Mouse (Mus musculus): ENCODE data around the gene Gm498. TPM values are rescaled to one million over a fixed set of nuclear protein-coding genes. Genes with fewer than 3 reads are reported as not detected.

Gm498 gene
- total RNA-seq, 2 experiments from 2014 or later, result not detected

DNA sequence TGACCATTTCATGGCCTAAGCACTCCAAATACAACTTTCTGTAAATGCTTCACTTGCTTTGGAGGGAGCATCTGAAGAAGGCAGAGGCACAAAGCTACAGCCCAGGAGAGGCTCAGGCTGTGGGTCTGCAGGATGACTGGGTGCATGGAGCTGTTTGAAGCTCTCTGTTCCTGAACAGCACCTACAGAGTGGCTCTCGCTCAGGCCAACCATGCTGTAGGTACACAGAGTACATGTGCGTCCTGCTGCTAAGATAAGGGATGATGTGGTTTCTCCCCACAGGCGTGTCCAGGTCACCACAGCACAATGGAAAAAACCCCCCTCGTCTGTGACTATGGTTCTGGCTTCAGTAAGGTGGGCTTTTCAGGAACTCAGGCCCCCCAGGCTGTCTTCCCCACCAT lies 2.2 kb downstream of the Gm498 start:
- intact Hi-C loops (cut with DNase I), result no loop called here
- no peak for DNase-seq (ENCODE audit: low spot score in 2 of 2)

DNA sequence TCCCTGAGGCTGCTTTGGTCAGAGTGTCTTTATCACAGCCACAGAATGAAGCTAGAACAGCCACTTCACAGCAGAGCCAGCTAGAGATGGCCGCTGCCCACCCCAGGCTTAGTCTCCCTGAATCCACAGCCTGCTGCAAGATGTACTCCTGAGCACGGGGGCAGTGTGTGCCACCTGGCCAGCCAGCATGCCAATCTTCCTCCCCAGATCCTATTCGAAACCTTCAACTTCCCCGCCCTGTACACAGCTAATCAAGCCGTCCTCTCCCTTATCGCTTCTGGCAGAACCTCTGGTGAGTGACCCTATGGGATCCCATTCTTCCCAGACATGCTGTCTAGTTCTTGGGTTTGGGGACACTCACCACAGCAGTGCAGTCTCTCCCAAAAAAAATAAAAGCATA lies 17.1 kb downstream of the Gm498 start:
- DNase-seq (ENCODE audit: low spot score in 2 of 2), result no peak
- intact Hi-C loops (cut with DNase I), result loop anchor here (10.0 kb wide), 1 partner anchor 49 kb away; no protein-coding TSS in a partner anchor

DNA sequence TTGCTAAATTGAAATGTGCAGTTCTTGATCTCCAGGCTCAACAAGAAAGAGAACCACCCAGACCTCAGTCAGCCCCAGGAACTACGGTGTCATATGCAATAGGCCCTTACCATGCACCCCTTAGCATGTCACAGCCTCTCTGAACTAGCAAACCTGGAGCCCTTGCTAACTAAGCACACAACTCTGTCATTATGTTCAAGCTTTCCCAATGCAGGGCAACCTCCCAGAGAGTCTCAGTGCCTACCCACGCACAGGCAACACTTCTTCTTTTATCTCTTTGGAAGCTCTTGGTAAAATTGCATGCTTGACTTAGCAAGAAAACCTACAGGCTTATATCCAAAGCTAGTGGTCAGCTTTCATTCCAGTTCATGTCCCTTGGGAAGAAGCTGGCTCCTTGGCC lies 24.5 kb downstream of the Gm498 start:
- intact Hi-C loops (cut with DNase I), result no loop called here
- peak; percentile 30 to 47 for DNase-seq (ENCODE audit: low spot score in 2 of 2)

DNA sequence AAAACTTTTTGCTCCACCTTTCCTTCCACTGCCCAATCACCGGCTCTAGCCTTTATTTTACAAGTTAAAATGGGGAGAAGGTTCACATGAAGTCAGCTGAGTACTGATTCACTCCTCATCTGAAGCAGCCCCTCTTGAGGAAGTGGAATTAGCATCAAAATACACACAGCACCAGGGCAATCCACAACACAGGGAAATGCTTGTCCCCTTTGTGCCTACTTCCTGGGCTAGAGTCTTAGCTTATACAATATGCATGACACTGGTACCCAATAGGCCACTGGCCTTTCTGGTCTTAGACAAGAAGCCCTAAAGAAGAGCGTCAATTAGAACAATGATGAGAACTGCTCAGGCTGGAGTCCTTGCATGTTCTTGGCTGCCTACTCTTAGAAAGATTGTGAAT lies 25.7 kb downstream of the Gm498 start:
- intact Hi-C loops (cut with DNase I), result no loop called here
- no peak for DNase-seq (ENCODE audit: low spot score in 2 of 2)

DNA sequence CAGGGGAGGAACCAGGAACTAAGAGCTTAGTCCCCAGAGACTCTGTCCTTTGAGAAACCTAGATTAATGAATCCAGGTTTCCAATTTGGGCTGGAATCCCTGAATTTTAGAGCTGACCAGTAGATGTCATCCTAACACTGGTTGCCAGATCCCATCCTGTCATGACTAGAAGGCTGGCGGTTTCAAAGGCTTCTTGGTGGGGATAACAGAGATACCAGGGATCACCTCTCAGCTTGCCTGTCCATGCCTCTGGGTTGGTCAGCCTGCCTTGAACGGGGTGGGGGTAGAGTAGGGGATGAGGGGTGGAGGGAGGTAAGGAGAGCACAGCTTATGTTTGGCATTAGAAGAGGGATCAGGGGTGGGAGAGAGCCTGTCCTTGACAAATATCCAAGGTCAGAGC lies 34.0 kb downstream of the Gm498 start:
- DNase-seq (ENCODE audit: low spot score in 2 of 2), result peak; percentile 50 to 53
- intact Hi-C loops (cut with DNase I), result loop anchor here (2.0 to 10.0 kb wide), 2 partner anchors 172 to 284 kb away; no protein-coding TSS in a partner anchor

DNA sequence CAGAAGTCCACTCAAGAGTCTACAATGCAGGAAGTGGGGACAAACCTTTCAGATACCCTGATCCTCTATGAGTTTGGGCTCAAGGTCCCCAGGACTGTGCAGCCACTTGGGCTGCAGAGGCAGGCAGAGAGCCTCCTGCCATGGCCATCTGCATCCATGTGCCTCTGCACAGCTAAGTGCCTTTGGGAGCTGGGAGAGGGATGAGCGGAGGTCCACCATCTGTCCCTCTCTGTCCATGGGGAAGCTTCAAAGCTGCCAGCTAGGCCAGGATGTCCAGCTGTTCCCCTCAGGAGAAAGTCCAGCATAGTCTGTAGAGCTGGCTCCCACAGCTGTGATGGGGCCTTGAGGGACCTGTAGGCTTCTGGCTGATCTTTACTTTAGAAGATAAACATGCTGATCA lies 38.5 kb downstream of the Gm498 start:
- no peak for DNase-seq (ENCODE audit: low spot score in 2 of 2)
- intact Hi-C loops (cut with DNase I), result loop anchor here (10.0 kb wide), 1 partner anchor 280 kb away; no protein-coding TSS in a partner anchor

DNA sequence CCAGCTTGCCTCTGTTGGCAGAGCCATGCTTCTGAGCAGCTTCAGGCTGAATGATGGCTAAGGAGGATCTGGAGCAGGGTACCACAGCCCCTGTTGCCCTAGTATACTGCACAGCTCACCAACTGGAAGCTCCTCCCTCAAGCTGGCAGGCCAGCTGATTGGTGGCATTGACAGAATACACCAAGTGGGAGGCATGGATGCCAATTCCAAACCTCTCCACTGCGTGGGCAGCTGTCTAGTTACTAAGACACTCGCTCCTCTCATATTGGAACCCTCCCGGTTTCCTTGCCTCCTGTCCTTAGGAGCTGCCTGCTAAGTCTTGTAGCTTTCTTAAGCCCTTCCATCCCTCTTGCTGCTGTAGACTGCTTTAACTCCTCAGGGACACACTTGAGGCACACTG lies 39.0 kb downstream of the Gm498 start:
- peak; percentile 48 to 76 for DNase-seq (ENCODE audit: low spot score in 2 of 2)
- intact Hi-C loops (cut with DNase I), result loop anchor here (2.0 to 10.0 kb wide), 2 partner anchors 75 to 279 kb away; no protein-coding TSS in a partner anchor

DNA sequence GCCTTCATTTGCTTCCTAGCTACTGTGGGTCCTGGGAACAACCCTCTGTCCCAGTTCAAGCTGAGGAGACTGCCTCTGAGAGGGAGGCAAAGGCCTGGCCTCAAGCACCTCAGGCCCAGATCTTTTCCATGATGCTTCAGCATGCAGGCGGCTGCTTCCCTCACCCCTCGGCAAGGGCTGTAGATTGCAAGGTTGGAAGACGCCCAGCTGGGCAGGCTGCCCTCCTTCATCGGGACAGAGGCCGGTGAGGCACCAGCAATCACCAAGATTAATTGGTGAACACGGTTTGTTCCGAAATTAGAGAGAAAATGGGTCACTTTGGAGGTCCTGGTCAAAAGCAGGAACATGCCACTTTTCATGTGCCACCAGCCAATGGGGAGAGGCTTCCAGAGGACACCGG lies 47.0 kb downstream of the Gm498 start:
- intact Hi-C loops (cut with DNase I), result no loop called here
- no peak for DNase-seq (ENCODE audit: low spot score in 2 of 2)

DNA sequence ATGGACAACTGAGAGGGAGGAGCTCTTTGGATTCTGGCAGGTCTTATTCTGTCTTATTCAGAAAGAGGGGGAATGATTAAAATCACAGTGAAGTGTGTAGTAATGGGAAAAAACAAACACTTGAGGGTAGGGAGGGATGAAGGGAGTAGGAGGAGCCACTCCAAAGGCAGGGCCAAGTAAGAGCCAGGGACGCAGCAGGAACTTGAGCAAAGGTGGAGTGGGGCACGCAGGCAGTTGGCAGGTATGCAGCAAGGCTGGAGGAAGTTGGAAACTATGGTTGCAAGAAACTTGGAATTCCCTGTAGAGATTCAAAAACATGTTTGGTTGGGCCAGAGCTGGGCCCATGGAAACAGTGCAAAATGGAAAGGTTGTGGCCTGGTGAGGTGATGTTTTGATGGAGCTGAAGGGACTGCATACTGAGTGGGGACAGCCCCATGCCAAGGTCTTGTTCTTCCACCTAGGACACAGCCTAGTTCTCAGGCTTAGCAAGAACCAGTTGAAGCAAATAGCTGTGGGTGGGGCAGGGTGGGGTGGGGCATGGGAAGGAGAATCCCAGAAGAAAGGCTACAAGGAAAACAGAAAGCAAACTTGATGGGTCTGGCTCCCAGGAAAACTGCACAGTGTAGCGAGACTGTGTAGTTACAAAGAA lies 52.5 kb downstream of the Gm498 start:
- no peak for DNase-seq (ENCODE audit: low spot score in 2 of 2)
- intact Hi-C loops (cut with DNase I), result no loop called here

DNA sequence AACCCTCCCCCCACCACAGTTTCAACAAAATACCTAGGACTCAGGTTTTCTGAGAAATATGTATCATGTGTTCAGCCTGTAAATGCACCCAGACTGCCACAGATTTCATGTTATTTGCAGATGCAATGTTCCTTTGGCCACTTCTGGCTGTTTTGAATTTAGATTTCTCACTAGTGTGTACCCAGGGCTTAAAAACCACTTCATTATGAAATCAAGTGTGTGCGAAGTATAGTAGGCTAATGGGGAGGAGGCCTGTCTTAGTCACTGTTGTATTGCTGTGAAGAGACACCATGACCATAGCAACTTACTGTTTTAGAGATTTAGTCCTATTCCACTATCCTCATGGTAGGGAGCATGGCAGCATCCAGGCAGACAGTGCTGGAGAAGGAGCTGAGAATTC lies 63.3 kb downstream of the Gm498 start:
- intact Hi-C loops (cut with DNase I), result no loop called here
- DNase-seq (ENCODE audit: low spot score in 2 of 2), result no peak

DNA sequence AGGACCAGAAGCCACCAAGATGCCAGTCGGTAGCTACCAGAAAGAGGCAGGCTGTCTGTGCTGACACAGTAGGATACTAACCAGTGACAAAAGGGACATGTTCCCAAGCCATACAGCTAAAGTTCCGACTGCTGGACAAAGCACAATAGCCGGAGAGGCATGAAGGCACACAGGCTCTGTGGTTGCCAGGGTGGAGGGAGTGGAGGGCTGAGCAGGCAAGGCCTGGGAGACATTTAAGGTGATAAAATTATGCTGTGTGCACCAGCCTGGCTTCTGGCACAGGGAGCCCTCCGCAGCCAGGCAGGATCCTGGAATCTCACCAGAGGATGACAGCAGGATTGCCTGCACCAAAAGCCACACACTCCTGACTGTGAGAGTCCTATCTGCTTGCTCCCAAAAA lies 72.0 kb downstream of the Gm498 start:
- no peak for DNase-seq (ENCODE audit: low spot score in 2 of 2)

DNA sequence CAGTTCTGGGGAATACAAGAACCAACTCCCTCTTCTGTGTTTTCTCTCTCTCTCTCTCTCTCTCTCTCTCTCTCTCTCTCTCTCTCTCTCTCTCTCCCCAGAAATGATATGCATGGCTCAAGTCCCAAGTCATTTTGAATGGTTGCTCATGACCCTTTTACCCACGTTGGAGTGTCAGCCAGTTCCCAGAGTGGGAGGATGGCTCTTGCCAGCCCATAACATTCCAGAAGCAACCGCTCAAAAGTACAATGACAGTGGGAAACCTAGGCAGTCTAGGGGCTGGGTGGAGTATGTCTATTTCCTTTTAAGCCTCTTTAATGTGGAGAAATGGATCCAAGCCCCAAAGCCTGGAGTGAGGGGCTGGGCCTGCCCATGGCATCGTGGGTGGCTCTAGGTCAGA lies 72.8 kb downstream of the Gm498 start:
- no peak for DNase-seq (ENCODE audit: low spot score in 2 of 2)
- intact Hi-C loops (cut with DNase I), result no loop called here

More for the DNA sequence above, 72.0 kb downstream of the Gm498 start:
- intact Hi-C loops (cut with DNase I), result no loop called here

DNA sequence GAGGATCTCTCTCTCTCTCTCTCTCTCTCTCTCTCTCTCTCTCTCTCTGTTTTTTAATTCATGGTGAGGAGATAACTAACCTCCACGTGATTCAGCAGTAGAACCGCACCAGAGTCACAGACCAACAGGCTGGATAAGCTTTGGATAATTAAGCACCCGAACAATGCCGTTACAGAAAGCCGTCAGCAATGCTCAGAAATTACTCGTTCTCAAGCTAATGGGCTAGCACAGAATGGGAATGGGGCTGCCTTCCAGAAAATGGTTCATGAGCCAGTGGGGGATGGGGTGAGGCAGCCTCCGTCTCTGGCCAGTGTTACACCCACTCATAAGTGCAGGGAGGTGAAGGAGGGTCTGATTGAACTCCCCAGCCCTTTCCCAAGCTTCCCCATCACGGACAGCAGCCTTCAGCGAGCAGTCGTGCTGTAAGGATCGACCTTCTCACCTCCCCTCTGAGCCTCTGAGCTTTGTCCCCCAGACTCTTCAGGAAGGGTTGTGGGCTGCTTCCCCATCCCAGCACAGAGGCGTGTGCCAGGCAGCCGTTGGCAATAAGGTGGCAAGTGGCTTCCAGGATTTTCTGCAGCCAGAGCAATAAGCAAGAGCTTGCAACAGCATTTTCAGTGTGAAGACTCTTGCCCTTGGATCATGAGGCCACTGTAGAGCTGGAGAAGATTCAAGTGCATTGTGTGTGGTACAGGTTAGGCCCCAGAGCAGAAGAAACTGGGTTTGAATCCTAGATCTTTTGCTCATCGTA lies 76.5 kb downstream of the Gm498 start:
- intact Hi-C loops (cut with DNase I), result no loop called here
- DNase-seq (ENCODE audit: low spot score in 2 of 2), result no peak

DNA sequence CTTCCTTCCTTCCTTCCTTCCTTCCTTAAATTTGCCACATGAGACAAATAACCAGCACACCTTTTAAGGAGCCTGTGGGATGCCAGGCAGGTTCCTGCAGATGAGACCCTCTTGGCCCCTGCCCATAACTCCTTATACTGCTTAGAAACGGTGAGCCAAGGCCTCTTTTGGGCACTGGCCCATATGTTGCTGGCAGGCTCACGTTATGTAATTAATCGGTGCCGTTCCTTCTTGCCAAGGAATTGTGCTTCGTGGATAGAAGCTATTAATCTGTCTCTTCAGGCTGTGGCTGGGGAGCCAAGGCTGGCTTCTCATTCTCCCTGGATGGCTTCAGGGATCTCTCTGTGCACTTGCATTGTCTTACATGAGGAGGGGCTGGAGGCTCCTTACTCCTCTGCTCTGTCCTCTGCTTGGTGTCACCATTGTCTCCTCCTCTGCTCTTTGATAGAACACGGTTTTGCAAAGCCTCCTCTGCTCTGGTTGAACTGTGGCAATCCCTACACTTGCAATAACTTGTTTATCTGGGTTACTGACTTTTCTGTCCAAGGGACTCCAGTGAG lies 77.9 kb downstream of the Gm498 start:
- intact Hi-C loops (cut with DNase I), result no loop called here
- peak in 1 of 2 experiments; percentile 4 for DNase-seq (ENCODE audit: low spot score in 2 of 2)

Small RNAs within 50 kb of the gene (microRNA-seq; reads per million reads assigned to microRNA genes)
- 0 reads per million in 2 experiments for gene Mir6404

Other genes with a start within 250 kb of the Gm498 start
- gene Tnfrsf26, start 238.1 kb upstream of the Gm498 start, total RNA-seq (2021), result under 1 TPM; 0.11 to 0.15 TPM
- 1 to 10 TPM; 2.7 to 2.8 TPM for gene Tnfrsf22, start 217.2 kb upstream of the Gm498 start, total RNA-seq (2021)
- 1 to 10 TPM in 1 of 2 experiments, under 1 TPM in 1; 0.92 to 1.0 TPM for gene Tnfrsf23, start 181.0 kb upstream of the Gm498 start, total RNA-seq (2021)
- gene Osbpl5, start 109.9 kb upstream of the Gm498 start, total RNA-seq (2021), result 10 to 100 TPM; 33.7 to 35.6 TPM
- not detected for gene Mrgprg, start 99.8 kb upstream of the Gm498 start, total RNA-seq (2021)
- 1 to 10 TPM; 7.4 to 8.7 TPM for gene Mrgpre, start 82.3 kb upstream of the Gm498 start, total RNA-seq (2021)
- gene Nadsyn1, start 44.0 kb upstream of the Gm498 start, total RNA-seq (2021), result 1 to 10 TPM; 5.4 to 5.6 TPM
- gene Dhcr7, start 43.7 kb upstream of the Gm498 start, total RNA-seq (2021), result 10 to 100 TPM; 56.2 to 59.3 TPM
- gene Shank2, start 135.1 kb downstream of the Gm498 start, total RNA-seq (2021), result 100 to 1,000 TPM; 170 to 187 TPM

Data from left cerebral cortex, postnatal 14 days (tissue).